Mouse (Mus musculus) B cell, adult (primary cell): ENCODE measurements around the gene Tm2d3. TPM values are rescaled to one million over a fixed set of nuclear protein-coding genes. Genes with fewer than 3 reads are reported as not detected.

Experiments used
- total RNA-seq: library from RNA; stranded (reverse); gene quantifications from 4 replicates; pipeline ENCODE4 v1.2.4, GENCODE M21; 2023; ENCODE audit not compliant: inconsistent age

Gene Tm2d3
- 24.3 to 30.3 TPM (median 29.6 TPM) in 4 replicates for total RNA-seq

GRCm38 (mm10) chr7:65690869-65691268 is at the start of gene Tm2d3:
Gene Tm2d3 (plus strand): TSS chr7:65691169.

GRCm38 (mm10) chr7:65644643-65645351 is 46.2 kb upstream of the Tm2d3 start, which contains the start of gene Tarsl2:
Gene Tarsl2 (plus strand): TSS chr7:65644898.

Other genes starting within 250 kb of the Tm2d3 start
- gene Tjp1, start 163.4 kb upstream of the Tm2d3 start, total RNA-seq: 0.22 to 1.2 TPM (median 0.45 TPM) in 3 of 4 replicates, not detected in the other
- 8.0 to 10.6 TPM (median 9.3 TPM) in 4 replicates for gene Tarsl2, start 46.3 kb upstream of the Tm2d3 start, total RNA-seq
- not detected in 4 replicates for gene Pcsk6, start 170.6 kb downstream of the Tm2d3 start, total RNA-seq